Mouse (Mus musculus): Measurements from ENCODE around the gene Olfr153. TPM values are rescaled to one million over a fixed set of nuclear protein-coding genes. Genes with fewer than 3 reads are reported as not detected.
"Not testable (repeated sequence)": the region's sequence is repeated elsewhere in the genome, so short reads cannot be mapped to it uniquely, and the experiment has no call there.

Gene Olfr153
- not detected in 2 replicates for polyA plus RNA-seq (2014; fragmentation: Nextera tagmentation; extraction: Ambion mirVana)

DNA sequence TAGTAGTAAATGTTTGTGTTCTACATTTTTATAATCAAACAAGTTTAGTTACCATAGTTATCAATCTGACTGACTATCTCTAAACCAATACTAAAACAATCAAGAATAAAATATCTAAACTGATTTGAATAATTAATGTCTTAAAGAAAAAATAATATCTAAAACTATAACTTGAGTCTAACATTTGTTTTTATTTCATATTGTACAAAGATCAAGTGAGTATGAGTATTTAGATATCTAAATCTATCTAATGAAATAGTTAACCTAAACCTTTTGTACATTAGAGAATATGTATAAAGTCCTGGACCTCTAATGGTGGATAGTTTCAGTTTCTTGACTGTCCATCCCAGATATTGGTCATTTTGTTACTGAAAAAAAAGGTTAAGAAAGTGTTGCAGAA, at the start of gene Olfr153:
Gene Olfr153, plus strand, starts transcription at position 301 of the 400 bp plus-strand sequence.
- no peak for ATAC-seq (ENCODE audit: low read depth)
- no peaks in the 10 kb centered on the region for H3K9me3 ChIP-seq (ENCODE audit: control insufficient read depth, low read length)
- H3K9ac ChIP-seq (ENCODE audit: low read depth, low read length): no peak within 1 kb of the TSS
- DNase-seq (ENCODE audit: low spot score): no peak
- H3K4me2 ChIP-seq (ENCODE audit: low read depth, low read length): no peak within 1 kb of the TSS
- H3K36me3 ChIP-seq (ENCODE audit: control insufficient read depth, insufficient read depth, low read length): no peaks in the 10 kb centered on the region
- no peaks in the 10 kb centered on the region for H3K27me3 ChIP-seq (replicated peaks; ENCODE audit: control insufficient read depth, insufficient read depth, low read length)
- H3K4me3 ChIP-seq (ENCODE audit: low read depth, low read length): no peak within 1 kb of the TSS
- no peaks in the 10 kb centered on the region for H3K4me1 ChIP-seq (ENCODE audit: control insufficient read depth, insufficient read depth, low read length)
- H3K27ac ChIP-seq (replicated peaks; ENCODE audit: low read depth, low read length): no peak within 1 kb of the TSS

GRCm38 (mm10) chr2:87482276-87482675, 49.3 kb upstream of the Olfr153 start:
- Histone ChIP-seq H3K9ac (ENCODE audit: low read depth, low read length) (no peak overlapping the region), H3K27ac (replicated peaks; ENCODE audit: low read depth, low read length) (no peak overlapping the region), H3K4me1 (ENCODE audit: control insufficient read depth, insufficient read depth, low read length) (no peaks in the 10 kb centered on the region), H3K4me2 (ENCODE audit: low read depth, low read length) (no peak overlapping the region), H3K9me3 (ENCODE audit: control insufficient read depth, low read length) (no peaks in the 10 kb centered on the region), H3K36me3 (ENCODE audit: control insufficient read depth, insufficient read depth, low read length) (no peaks in the 10 kb centered on the region), H3K4me3 (ENCODE audit: low read depth, low read length) (no peak overlapping the region), H3K27me3 (replicated peaks; ENCODE audit: control insufficient read depth, insufficient read depth, low read length) (no peaks in the 10 kb centered on the region)
- WGBS: 87% methylated on average over 2 of the region's 2 CpGs
- DNase-seq (ENCODE audit: low spot score) (no peak), ATAC-seq (ENCODE audit: low read depth) (no peak)

GRCm38 (mm10) chr2:87496993-87497392, 34.6 kb upstream of the Olfr153 start, which contains the start of gene Pramel7:
TSS of gene Pramel7 (minus strand) at chr2:87497093.
- not testable (repeated sequence) for ATAC-seq (ENCODE audit: low read depth); H3K36me3 ChIP-seq (ENCODE audit: control insufficient read depth, insufficient read depth, low read length); H3K9ac ChIP-seq (ENCODE audit: low read depth, low read length); H3K4me3 ChIP-seq (ENCODE audit: low read depth, low read length); DNase-seq (ENCODE audit: low spot score); H3K4me1 ChIP-seq (ENCODE audit: control insufficient read depth, insufficient read depth, low read length); H3K9me3 ChIP-seq (ENCODE audit: control insufficient read depth, low read length); H3K27ac ChIP-seq (replicated peaks; ENCODE audit: low read depth, low read length); H3K4me2 ChIP-seq (ENCODE audit: low read depth, low read length); H3K27me3 ChIP-seq (replicated peaks; ENCODE audit: control insufficient read depth, insufficient read depth, low read length)
- WGBS: 88% methylated on average over 4 of the region's 5 CpGs

GRCm38 (mm10) chr2:87506265-87506664, 25.3 kb upstream of the Olfr153 start, which contains the start of gene Pramel6:
TSS of gene Pramel6 (plus strand) at chr2:87506565.
- Histone ChIP-seq H3K27ac (replicated peaks; ENCODE audit: low read depth, low read length) (no peak within 1 kb of the TSS), H3K4me1 (ENCODE audit: control insufficient read depth, insufficient read depth, low read length) (no peaks in the 10 kb centered on the region), H3K9ac (ENCODE audit: low read depth, low read length) (no peak within 1 kb of the TSS), H3K27me3 (replicated peaks; ENCODE audit: control insufficient read depth, insufficient read depth, low read length) (no peaks in the 10 kb centered on the region), H3K4me2 (ENCODE audit: low read depth, low read length) (no peak within 1 kb of the TSS), H3K36me3 (ENCODE audit: control insufficient read depth, insufficient read depth, low read length) (no peaks in the 10 kb centered on the region), H3K9me3 (ENCODE audit: control insufficient read depth, low read length) (no peaks in the 10 kb centered on the region), H3K4me3 (ENCODE audit: low read depth, low read length) (no peak within 1 kb of the TSS)
- ATAC-seq (ENCODE audit: low read depth) (no peak), DNase-seq (ENCODE audit: low spot score) (no peak)
- 82% methylated on average over 6 of the region's 6 CpGs for WGBS

GRCm38 (mm10) chr2:87515046-87515445, 16.6 kb upstream of the Olfr153 start:
- no peak overlapping the region for H3K4me2 ChIP-seq (ENCODE audit: low read depth, low read length)
- no peaks in the 10 kb centered on the region for H3K27me3 ChIP-seq (replicated peaks; ENCODE audit: control insufficient read depth, insufficient read depth, low read length)
- WGBS: 85% methylated on average over 2 of the region's 2 CpGs
- ATAC-seq (ENCODE audit: low read depth): no peak
- no peak overlapping the region for H3K9ac ChIP-seq (ENCODE audit: low read depth, low read length)
- no peak for DNase-seq (ENCODE audit: low spot score)
- no peaks in the 10 kb centered on the region for H3K4me1 ChIP-seq (ENCODE audit: control insufficient read depth, insufficient read depth, low read length)
- H3K4me3 ChIP-seq (ENCODE audit: low read depth, low read length): no peak overlapping the region
- H3K36me3 ChIP-seq (ENCODE audit: control insufficient read depth, insufficient read depth, low read length): no peaks in the 10 kb centered on the region
- no peak overlapping the region for H3K27ac ChIP-seq (replicated peaks; ENCODE audit: low read depth, low read length)
- H3K9me3 ChIP-seq (ENCODE audit: control insufficient read depth, low read length): no peaks in the 10 kb centered on the region

- Histone ChIP-seq H3K9ac (ENCODE audit: low read depth, low read length) (no peak overlapping the region), H3K4me1 (ENCODE audit: control insufficient read depth, insufficient read depth, low read length) (no peaks in the 10 kb centered on the region), H3K4me2 (ENCODE audit: low read depth, low read length) (no peak overlapping the region), H3K36me3 (ENCODE audit: control insufficient read depth, insufficient read depth, low read length) (no peaks in the 10 kb centered on the region), H3K27me3 (replicated peaks; ENCODE audit: control insufficient read depth, insufficient read depth, low read length) (no peaks in the 10 kb centered on the region), H3K4me3 (ENCODE audit: low read depth, low read length) (no peak overlapping the region), H3K27ac (replicated peaks; ENCODE audit: low read depth, low read length) (no peak overlapping the region), H3K9me3 (ENCODE audit: control insufficient read depth, low read length) (no peaks in the 10 kb centered on the region)
- WGBS: 82% methylated on average over 7 of the region's 8 CpGs
- ATAC-seq (ENCODE audit: low read depth): no peak
- DNase-seq (ENCODE audit: low spot score): no peak
Measured at GRCm38 (mm10) chr2:87515457-87516060, 16.0 kb upstream of the Olfr153 start.

DNA sequence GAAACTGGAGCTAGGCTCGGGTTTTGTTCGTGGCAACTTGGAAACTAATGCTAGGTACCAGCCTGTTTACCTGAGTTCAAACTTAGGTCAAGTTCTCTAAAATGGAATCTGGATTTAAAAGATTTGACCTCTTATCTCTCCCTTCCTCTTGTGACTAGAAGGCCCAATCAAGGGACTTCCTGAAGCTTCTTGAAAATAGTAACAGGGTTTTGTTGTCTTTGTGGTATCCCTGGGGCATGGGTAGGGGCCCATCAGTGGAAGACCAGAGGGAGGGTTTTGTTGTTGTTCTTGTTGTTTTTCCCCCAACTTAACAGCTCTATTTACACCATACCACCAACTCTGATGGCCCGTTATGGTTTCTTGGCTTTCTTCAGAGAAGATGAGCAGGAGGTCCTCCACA, 15.0 kb upstream of the Olfr153 start:
- DNase-seq (ENCODE audit: low spot score) (no peak), ATAC-seq (ENCODE audit: low read depth) (no peak)
- no peak overlapping the region for H3K27ac ChIP-seq (replicated peaks; ENCODE audit: low read depth, low read length)
- H3K4me1 ChIP-seq (ENCODE audit: control insufficient read depth, insufficient read depth, low read length): no peaks in the 10 kb centered on the region
- H3K27me3 ChIP-seq (replicated peaks; ENCODE audit: control insufficient read depth, insufficient read depth, low read length): no peaks in the 10 kb centered on the region
- H3K9me3 ChIP-seq (ENCODE audit: control insufficient read depth, low read length): no peaks in the 10 kb centered on the region
- no peak overlapping the region for H3K9ac ChIP-seq (ENCODE audit: low read depth, low read length)
- 83% methylated on average over 3 of the region's 3 CpGs for WGBS
- H3K4me2 ChIP-seq (ENCODE audit: low read depth, low read length): no peak overlapping the region
- H3K36me3 ChIP-seq (ENCODE audit: control insufficient read depth, insufficient read depth, low read length): no peaks in the 10 kb centered on the region
- H3K4me3 ChIP-seq (ENCODE audit: low read depth, low read length): no peak overlapping the region

DNA sequence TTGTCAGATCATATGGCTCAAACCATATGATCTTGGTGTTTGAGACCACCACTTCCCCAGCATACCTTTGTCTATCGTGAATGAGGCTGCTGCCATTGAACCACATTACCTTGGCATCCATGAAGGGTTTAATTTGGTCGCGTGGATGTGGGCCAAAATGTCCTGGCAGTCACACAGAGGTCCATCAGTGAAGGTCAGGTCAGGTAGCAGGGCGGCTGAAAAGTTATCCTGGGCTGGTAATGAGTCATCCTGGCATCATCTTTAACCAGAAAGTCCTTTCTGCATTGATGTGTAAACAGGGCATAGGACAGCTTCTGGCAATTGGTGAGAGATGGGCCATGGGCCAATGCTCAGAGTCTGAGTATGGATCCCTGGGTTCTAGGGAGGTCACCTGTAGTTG, 10.9 kb upstream of the Olfr153 start:
- ATAC-seq (ENCODE audit: low read depth) (no peak), DNase-seq (ENCODE audit: low spot score) (no peak)
- no peak overlapping the region for H3K4me2 ChIP-seq (ENCODE audit: low read depth, low read length)
- no peaks in the 10 kb centered on the region for H3K4me1 ChIP-seq (ENCODE audit: control insufficient read depth, insufficient read depth, low read length)
- 87% methylated on average over 4 of the region's 4 CpGs for WGBS
- no peak overlapping the region for H3K9ac ChIP-seq (ENCODE audit: low read depth, low read length)
- H3K27me3 ChIP-seq (replicated peaks; ENCODE audit: control insufficient read depth, insufficient read depth, low read length): no peaks in the 10 kb centered on the region
- H3K4me3 ChIP-seq (ENCODE audit: low read depth, low read length): no peak overlapping the region
- no peaks in the 10 kb centered on the region for H3K36me3 ChIP-seq (ENCODE audit: control insufficient read depth, insufficient read depth, low read length)
- H3K27ac ChIP-seq (replicated peaks; ENCODE audit: low read depth, low read length): no peak overlapping the region
- no peaks in the 10 kb centered on the region for H3K9me3 ChIP-seq (ENCODE audit: control insufficient read depth, low read length)

GRCm38 (mm10) chr2:87525899-87526616, 5.5 kb upstream of the Olfr153 start:
- H3K27ac ChIP-seq (replicated peaks; ENCODE audit: low read depth, low read length); H3K9ac ChIP-seq (ENCODE audit: low read depth, low read length); H3K27me3 ChIP-seq (replicated peaks; ENCODE audit: control insufficient read depth, insufficient read depth, low read length); H3K4me1 ChIP-seq (ENCODE audit: control insufficient read depth, insufficient read depth, low read length); DNase-seq (ENCODE audit: low spot score); H3K9me3 ChIP-seq (ENCODE audit: control insufficient read depth, low read length); ATAC-seq (ENCODE audit: low read depth); H3K36me3 ChIP-seq (ENCODE audit: control insufficient read depth, insufficient read depth, low read length): not testable (repeated sequence)
- Histone ChIP-seq H3K4me3 (ENCODE audit: low read depth, low read length) (peak overlapping the region; percentile 16), H3K4me2 (ENCODE audit: low read depth, low read length) (peak overlapping the region; percentile 38)
- WGBS: 28% methylated on average over 38 of the region's 39 CpGs
